Mouse (Mus musculus) olfactory bulb, adult 2 months (tissue): ENCODE results near the gene Pgm5.

ENCODE experiments used
- CTCF ChIP-seq: fragments of 200-500 bp; IDR thresholded peaks from 2 replicates; pipeline ENCODE4 v1.5.1; 2012; ENCODE audit warnings: low read depth, mild to moderate bottlenecking, low read length, moderate library complexity; ENCODE audit not compliant: insufficient read depth
- POLR2A ChIP-seq: fragments of 200-500 bp; IDR thresholded peaks from 2 replicates; pipeline ENCODE4 v1.6.1; 2012; ENCODE audit warnings: mild to moderate bottlenecking, low read depth, low read length, moderate library complexity; ENCODE audit not compliant: insufficient read depth

- no peak for TF ChIP-seq POLR2A
- TF ChIP-seq CTCF, result no peak
These were observed 223.7 kb downstream of the Pgm5 start for GRCm38 (mm10) chr19:24637988-24638387.
